Mouse (Mus musculus) CH12.LX (cell line): ENCODE results near the gene Pbx1. TPM values are rescaled to one million over a fixed set of nuclear protein-coding genes. Genes with fewer than 3 reads are reported as not detected.

Source experiments
- DNase-seq: peaks from one replicate; pipeline ENCODE4 v3.0.0-alpha.2; 2013; ENCODE audit errors: extremely low read depth
- H3K27ac ChIP-seq: 2 replicates; pipeline ENCODE4 v1.5.1; 2012; ENCODE audit warnings: low read depth, mild to moderate bottlenecking, control low read depth, moderate library complexity; ENCODE audit not compliant: insufficient read depth
- H3K27me3 ChIP-seq: replicated peaks from 2 replicates; pipeline ENCODE3; 2012; ENCODE audit warnings: inconsistent platforms
- H3K36me3 ChIP-seq, 2 experiments: replicated peaks in 1 of 2; 2 replicates each; pipeline versions ENCODE3 to v1.6.1; 2012; ENCODE audit warnings: inconsistent platforms in 1 of 2, low read length in 1 of 2, mild to moderate bottlenecking in 1 of 2, mixed read lengths in 1 of 2, moderate library complexity in 1 of 2; ENCODE audit not compliant: control insufficient read depth in 1 of 2, insufficient read depth in 1 of 2
- H3K4me1 ChIP-seq, 2 experiments: 2 replicates each; pipeline ENCODE4 v1.6.1; 2012; ENCODE audit warnings: inconsistent platforms in 1 of 2, moderate library complexity in 1 of 2; ENCODE audit not compliant: insufficient read depth in 2 of 2, control insufficient read depth in 1 of 2
- H3K4me2 ChIP-seq: 2 replicates; pipeline ENCODE4 v1.6.1; 2012; ENCODE audit warnings: low read depth, mild to moderate bottlenecking, control low read depth; ENCODE audit not compliant: poor library complexity, insufficient read depth, severe bottlenecking
- H3K4me3 ChIP-seq, 3 experiments: fragments of 150-350 bp in 1 of 3; sonication (generic) in 1 of 3; replicated peaks in 1 of 3; 2 replicates each; pipeline versions ENCODE3 to v1.5.1; 2011 to 2012; ENCODE audit warnings: low read depth in 2 of 3, low read length in 2 of 3, mild to moderate bottlenecking in 2 of 3, moderate library complexity in 2 of 3, control low read depth in 1 of 3, improper control_type of control experiment in 1 of 3, inconsistent platforms in 1 of 3, mixed read lengths in 1 of 3; ENCODE audit not compliant: poor library complexity in 1 of 3
- H3K79me2 ChIP-seq: replicated peaks from 2 replicates; pipeline ENCODE4 v1.6.1; 2012; ENCODE audit warnings: mild to moderate bottlenecking, moderate library complexity; ENCODE audit not compliant: control insufficient read depth, poor library complexity, insufficient read depth, severe bottlenecking; ENCODE audit errors: extremely low read depth
- H3K9ac ChIP-seq: 2 replicates; pipeline ENCODE4 v1.6.1; 2012; ENCODE audit warnings: low read depth, mild to moderate bottlenecking, control low read depth, moderate library complexity; ENCODE audit not compliant: insufficient read depth
- H3K9me3 ChIP-seq: replicated peaks from 2 replicates; pipeline ENCODE3; 2012; ENCODE audit warnings: low read length, inconsistent platforms, mixed read lengths
- BHLHE40 ChIP-seq: IDR thresholded peaks from 2 replicates; pipeline ENCODE4 v1.6.1; 2011; ENCODE audit warnings: mild to moderate bottlenecking, low read depth, low read length, improper control_type of control experiment
- CHD1 ChIP-seq: IDR thresholded peaks from 2 replicates; pipeline ENCODE4 v1.6.1; 2012; ENCODE audit warnings: low read depth, low read length, improper control_type of control experiment, inconsistent platforms
- CHD2 ChIP-seq: IDR thresholded peaks from 2 replicates; pipeline ENCODE4 v1.6.1; 2011; ENCODE audit warnings: low read length, improper control_type of control experiment
- CTCF ChIP-seq, 2 experiments: IDR thresholded peaks in 1 of 2; conservative IDR thresholded peaks in 1 of 2; 2 replicates each; pipeline ENCODE4 v1.5.1; 2011 to 2012; ENCODE audit warnings: low read depth in 2 of 2, low read length in 2 of 2, improper control_type of control experiment in 1 of 2, inconsistent platforms in 1 of 2, mild to moderate bottlenecking in 1 of 2, moderate library complexity in 1 of 2
- EP300 ChIP-seq: IDR thresholded peaks from 2 replicates; pipeline ENCODE4 v1.6.1; 2011; ENCODE audit warnings: low read length, improper control_type of control experiment
- ETS1 ChIP-seq: conservative IDR thresholded peaks from 2 replicates; pipeline ENCODE4 v1.6.1; 2012; ENCODE audit warnings: low read depth, mild to moderate bottlenecking, inconsistent platforms, low read length, improper control_type of control experiment, moderate library complexity
- GABPA ChIP-seq: IDR thresholded peaks from 2 replicates; pipeline ENCODE4 v1.6.1; 2012; ENCODE audit warnings: low read depth, low read length, improper control_type of control experiment, inconsistent platforms; ENCODE audit not compliant: insufficient replicate concordance
- HCFC1 ChIP-seq: IDR thresholded peaks from 2 replicates; pipeline ENCODE4 v1.6.1; 2012; ENCODE audit warnings: low read depth, mild to moderate bottlenecking, inconsistent platforms, low read length, improper control_type of control experiment
- IRF4 ChIP-seq: IDR thresholded peaks from 2 replicates; pipeline ENCODE4 v1.6.1; 2014; ENCODE audit warnings: low read depth, mild to moderate bottlenecking, inconsistent platforms, low read length, improper control_type of control experiment
- KAT2A ChIP-seq: IDR thresholded peaks from 2 replicates; pipeline ENCODE4 v1.6.1; 2012; ENCODE audit warnings: low read length, improper control_type of control experiment, inconsistent platforms; ENCODE audit not compliant: insufficient replicate concordance
- MAFK ChIP-seq: IDR thresholded peaks from 2 replicates; pipeline ENCODE4 v1.6.1; 2011; ENCODE audit warnings: low read length, improper control_type of control experiment; ENCODE audit not compliant: insufficient replicate concordance
- MAX ChIP-seq: IDR thresholded peaks from 2 replicates; pipeline ENCODE4 v1.6.1; 2011; ENCODE audit warnings: low read length, improper control_type of control experiment
- MAZ ChIP-seq: IDR thresholded peaks from 2 replicates; pipeline ENCODE4 v1.6.1; 2012; ENCODE audit warnings: low read depth, mild to moderate bottlenecking, inconsistent platforms, low read length, improper control_type of control experiment, moderate library complexity
- MYC ChIP-seq: IDR thresholded peaks from 2 replicates; pipeline ENCODE4 v1.6.1; 2011; ENCODE audit warnings: low read depth, mild to moderate bottlenecking, improper control_type of control experiment, low read length
- NELFE ChIP-seq: IDR thresholded peaks from 2 replicates; pipeline ENCODE4 v1.6.1; 2011; ENCODE audit warnings: low read depth, low read length, improper control_type of control experiment
- NRF1 ChIP-seq: IDR thresholded peaks from 2 replicates; pipeline ENCODE4 v1.6.1; 2014; ENCODE audit warnings: low read depth, mild to moderate bottlenecking, inconsistent platforms, low read length, improper control_type of control experiment, moderate library complexity
- POLR2A ChIP-seq: IDR thresholded peaks from 2 replicates; pipeline ENCODE4 v1.6.1; 2011; ENCODE audit warnings: low read depth, mild to moderate bottlenecking, improper control_type of control experiment, low read length
- RAD21 ChIP-seq: IDR thresholded peaks from 2 replicates; pipeline ENCODE4 v1.6.1; 2011; ENCODE audit warnings: low read depth, mild to moderate bottlenecking, low read length, improper control_type of control experiment, moderate library complexity
- RCOR1 ChIP-seq: conservative IDR thresholded peaks from 2 replicates; pipeline ENCODE4 v1.6.1; 2012; ENCODE audit warnings: low read depth, mild to moderate bottlenecking, inconsistent platforms, low read length, improper control_type of control experiment
- SMC3 ChIP-seq: IDR thresholded peaks from 2 replicates; pipeline ENCODE4 v1.6.1; 2011; ENCODE audit warnings: low read depth, low read length, improper control_type of control experiment
- TBP ChIP-seq: conservative IDR thresholded peaks from 2 replicates; pipeline ENCODE4 v1.6.1; 2011; ENCODE audit warnings: low read depth, low read length, improper control_type of control experiment
- UBTF ChIP-seq: IDR thresholded peaks from 2 replicates; pipeline ENCODE4 v1.6.1; 2012; ENCODE audit warnings: low read depth, mild to moderate bottlenecking, inconsistent platforms, low read length, improper control_type of control experiment, moderate library complexity
- USF1 ChIP-seq: IDR thresholded peaks from 2 replicates; pipeline ENCODE4 v1.6.1; 2014; ENCODE audit warnings: low read depth, mild to moderate bottlenecking, inconsistent platforms, low read length, improper control_type of control experiment
- USF2 ChIP-seq: conservative IDR thresholded peaks from 2 replicates; pipeline ENCODE4 v1.6.1; 2011; ENCODE audit warnings: low read depth, low read length, improper control_type of control experiment
- ZC3H11A ChIP-seq: IDR thresholded peaks from 2 replicates; pipeline ENCODE4 v1.6.1; 2012; ENCODE audit warnings: low read depth, mild to moderate bottlenecking, inconsistent platforms, low read length, improper control_type of control experiment
- ZKSCAN1 ChIP-seq: IDR thresholded peaks from 2 replicates; pipeline ENCODE4 v1.6.1; 2012; ENCODE audit warnings: low read depth, inconsistent platforms, low read length, improper control_type of control experiment, borderline replicate concordance
- ZNF384 ChIP-seq: IDR thresholded peaks from 2 replicates; pipeline ENCODE4 v1.6.1; 2012; ENCODE audit warnings: low read depth, low read length, improper control_type of control experiment, inconsistent platforms
- dilution Hi-C: fragments of 300-500 bp; cut with MboI; formaldehyde crosslinking; loops from 2 replicates; pipeline ENCODE4 v1.14.3; 2020; ENCODE audit warnings: low sequenced_read_pairs; ENCODE audit not compliant: extremely low pct_unique_long_range_greater_than_20kb, extremely low pct_ligation_motif_present
- in situ Hi-C: fragments of 300-500 bp; cut with MboI; formaldehyde crosslinking; loops from 3 replicates; pipeline ENCODE4 v1.14.3; 2019; ENCODE audit warnings: low sequenced_read_pairs, low pct_ligation_motif_present, low pct_unique_long_range_greater_than_20kb, mixed read lengths
- polyA plus RNA-seq: library from polyadenylated mRNA; unstranded; fragments of >175 nt; gene quantifications from 2 replicates; pipeline ENCODE4 v1.2.1, GENCODE M21; 2012; ENCODE audit warnings: low read depth; ENCODE audit not compliant: insufficient read length
- total RNA-seq, 2 experiments: library from RNA; depleted of rRNA; stranded (reverse); fragments of 300-350 nt in 1 of 2; fragments of >200 nt in 1 of 2; gene quantifications; 2 replicates each; pipeline ENCODE4 v1.2.3; 2012 to 2014

Pbx1 gene
- total and polyA plus RNA-seq, 3 experiments = not detected

DNA sequence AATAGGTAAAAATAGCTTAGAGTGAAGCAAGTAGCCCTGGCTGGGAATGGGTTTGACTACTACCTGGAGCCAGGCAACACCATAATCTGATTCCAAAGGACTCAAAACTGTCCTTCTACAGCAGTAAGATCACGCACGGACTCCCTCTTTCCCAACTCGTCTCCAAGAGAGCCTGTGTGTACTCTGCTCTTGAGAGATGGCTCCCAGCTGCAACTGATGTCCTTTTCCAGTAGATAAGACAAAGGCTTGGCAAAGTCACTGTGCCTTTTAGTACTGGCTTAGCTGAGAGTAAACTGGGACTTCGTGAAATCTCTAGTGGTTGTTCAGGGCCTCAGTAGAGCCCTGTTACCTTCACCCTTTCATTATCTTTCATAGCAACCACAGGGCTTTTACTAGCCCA is 38.6 kb downstream of the Pbx1 start:
- TF ChIP-seq USF1 (no peak), CHD1 (no peak), GABPA (no peak), BHLHE40 (no peak), MAX (no peak), UBTF (no peak), RAD21 (no peak), MAFK (no peak), CTCF (conservative IDR thresholded peaks at IDR 0.05 in 1 of 2, IDR thresholded peaks at IDR 0.05 in 1 of 2; ENCODE audit: low read depth in 2 of 2, low read length in 2 of 2) (no peak), NRF1 (no peak), ZC3H11A (no peak), SMC3 (no peak)
- Histone ChIP-seq H3K9me3 (peaks cover 85% of the 10 kb centered on the region), H3K4me2 (no peak overlapping the region), H3K36me3 (no peaks in the 10 kb centered on the region), H3K79me2 (no peaks in the 10 kb centered on the region), H3K27me3 (no peaks in the 10 kb centered on the region), H3K27ac (no peak overlapping the region), H3K4me3 (no peak overlapping the region), H3K9ac (no peak overlapping the region), H3K4me1 (no peaks in the 10 kb centered on the region)
- in situ Hi-C loops = no loop called here
- DNase-seq = no peak
- dilution Hi-C loops = no loop called here

DNA sequence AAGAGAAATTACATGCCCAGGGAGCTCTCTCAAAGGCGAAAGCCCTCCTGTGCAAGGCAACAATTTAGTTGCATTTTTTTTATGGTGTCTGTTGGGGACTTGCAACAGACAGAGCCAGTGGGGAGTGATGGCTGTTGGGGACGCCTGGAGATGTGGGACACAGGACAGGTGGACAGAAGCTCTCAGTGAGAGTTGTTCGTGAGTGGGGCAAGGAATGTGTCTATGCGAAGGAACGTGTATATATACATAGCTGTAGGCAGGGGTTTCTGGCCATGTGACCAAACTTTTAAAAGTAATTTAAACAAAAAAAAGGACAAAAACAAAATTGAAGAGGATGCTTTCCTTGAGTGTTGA is 39.6 kb downstream of the Pbx1 start:
- TF ChIP-seq CHD2 = no peak
- TF ChIP-seq RCOR1 = no peak
- TF ChIP-seq KAT2A = no peak
- TF ChIP-seq MAZ = no peak
- no peak for TF ChIP-seq EP300
- no peak for TF ChIP-seq ZKSCAN1
- no peak for TF ChIP-seq IRF4
- no peak for TF ChIP-seq TBP
- TF ChIP-seq HCFC1 = no peak
- no peak for TF ChIP-seq USF2
- TF ChIP-seq POLR2A = no peak
- TF ChIP-seq UBTF = no peak
- TF ChIP-seq ZNF384 = no peak
- no peak for TF ChIP-seq MYC
- TF ChIP-seq MAX = no peak
- no peak for TF ChIP-seq NRF1
- TF ChIP-seq NELFE = no peak
- no peak for TF ChIP-seq RAD21
- no peak for TF ChIP-seq ETS1
- peaks cover 83% of the 10 kb centered on the region for H3K9me3 ChIP-seq
- H3K36me3 ChIP-seq = no peaks in the 10 kb centered on the region
- DNase-seq = no peak
- H3K4me2 ChIP-seq = no peak overlapping the region
- no peak overlapping the region for H3K27ac ChIP-seq
- H3K4me1 ChIP-seq = no peaks in the 10 kb centered on the region
- no peak overlapping the region for H3K9ac ChIP-seq
- no peak overlapping the region for H3K4me3 ChIP-seq
- H3K27me3 ChIP-seq = no peaks in the 10 kb centered on the region
- in situ Hi-C loops = no loop called here
- dilution Hi-C loops = no loop called here
- H3K79me2 ChIP-seq = no peaks in the 10 kb centered on the region
